Mouse (Mus musculus) T-cell, adult 2 months (primary cell): ENCODE measurements around the gene Ttc12.

ENCODE experiments used
- DNase-seq: peaks from one replicate; pipeline ENCODE4 v3.0.0; 2022; ENCODE audit warnings: low spot score

The Ttc12 gene

GRCm38 (mm10) chr9:49485892-49486311, at the start of gene Ttc12:
TSS of gene Ttc12 (minus strand) at chr9:49486225.
- peak; percentile 25 for DNase-seq

GRCm38 (mm10) chr9:49534958-49535357, 48.9 kb upstream of the Ttc12 start:
- DNase-seq: no peak

GRCm38 (mm10) chr9:49533912-49534491, 48.0 kb upstream of the Ttc12 start:
- DNase-seq: no peak

DNA sequence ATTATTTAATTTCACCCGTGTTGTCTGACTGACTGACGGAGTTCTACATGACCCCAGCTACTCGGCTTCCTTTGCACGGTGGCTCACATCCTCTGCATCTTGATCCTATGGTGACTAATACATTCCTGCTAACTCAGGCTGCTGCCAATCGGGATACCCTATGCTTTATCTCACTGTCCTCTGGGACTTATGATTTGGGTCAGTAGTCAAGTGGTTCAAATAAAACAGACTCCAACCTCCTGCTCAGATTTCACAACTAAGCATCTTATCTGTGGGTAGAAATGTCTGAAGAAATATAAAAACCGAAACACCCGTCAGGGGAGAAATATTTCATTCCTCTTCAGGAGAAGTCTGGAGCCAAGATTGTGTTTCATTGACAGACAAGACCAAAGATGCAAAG, 47.4 kb upstream of the Ttc12 start:
- no peak for DNase-seq

GRCm38 (mm10) chr9:49531833-49532232, 45.8 kb upstream of the Ttc12 start:
- no peak for DNase-seq

GRCm38 (mm10) chr9:49531257-49531656, 45.2 kb upstream of the Ttc12 start:
- no peak for DNase-seq

DNA sequence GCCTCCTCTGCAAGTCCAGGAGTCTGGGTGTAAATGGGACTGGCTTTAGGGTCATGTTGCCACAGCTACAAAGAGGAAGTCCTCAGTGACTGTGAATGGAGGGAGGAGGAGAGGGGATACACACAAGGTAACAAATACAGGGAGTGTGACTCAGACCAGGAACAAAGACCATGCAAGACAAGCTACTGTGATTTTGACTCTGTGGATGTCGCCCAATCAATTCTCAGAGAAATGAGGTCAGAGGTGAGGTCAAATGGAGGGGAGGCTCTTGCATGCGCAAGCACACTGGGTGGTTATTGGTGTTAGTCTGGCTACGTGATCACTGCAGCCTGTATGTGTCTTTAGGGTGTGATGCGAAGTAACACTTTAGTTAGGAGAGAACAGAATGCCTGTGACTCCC, 44.7 kb upstream of the Ttc12 start:
- DNase-seq: no peak

DNA sequence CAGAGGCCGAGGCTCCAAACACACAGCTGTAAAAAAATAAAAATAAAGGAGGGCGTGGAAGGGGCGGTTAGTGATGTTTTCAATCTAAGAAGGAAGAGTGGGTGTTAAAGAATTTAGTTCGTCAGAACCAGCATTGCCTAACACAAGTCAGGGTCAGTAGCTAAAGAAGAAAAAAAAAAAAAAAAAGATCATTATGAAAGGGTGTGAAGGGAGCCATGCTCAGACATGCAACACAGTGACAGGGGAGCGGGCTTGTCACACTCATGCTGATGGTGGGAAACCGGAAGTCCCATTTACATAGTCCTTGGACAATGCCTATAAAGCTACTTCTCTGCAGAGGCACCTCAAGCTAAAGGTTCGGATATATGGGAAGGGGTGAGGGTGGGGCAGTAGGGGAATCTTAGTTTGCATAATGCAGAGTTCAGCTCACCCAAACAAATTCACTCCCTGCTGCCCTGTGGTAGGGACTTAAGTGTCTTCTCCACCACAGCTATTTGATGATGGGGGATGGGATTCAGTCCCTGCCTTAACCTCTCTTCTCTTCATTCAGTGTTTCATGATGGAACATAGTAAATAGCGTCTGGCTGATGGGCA, 43.4 kb upstream of the Ttc12 start:
- no peak for DNase-seq

GRCm38 (mm10) chr9:49528943-49529342, 42.9 kb upstream of the Ttc12 start:
- DNase-seq: no peak

DNA sequence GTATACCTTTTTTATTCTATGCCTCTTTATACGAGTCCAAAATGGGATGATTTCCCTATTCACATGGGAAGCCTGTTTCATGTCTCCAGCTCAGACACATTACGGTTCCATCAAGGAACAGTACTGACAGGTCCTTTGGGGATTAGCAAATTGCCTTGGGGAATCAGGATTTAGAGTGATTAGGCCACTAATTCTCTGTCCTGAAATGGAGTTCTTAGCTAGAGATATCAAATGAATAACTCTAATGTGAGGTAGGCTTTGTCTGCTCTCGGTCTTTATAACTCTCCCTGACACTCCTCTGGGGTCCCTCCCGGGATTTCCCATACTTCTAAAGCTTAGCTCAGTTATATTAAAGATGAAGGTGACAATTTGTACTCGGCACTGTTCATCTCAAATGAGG, 42.0 kb upstream of the Ttc12 start:
- DNase-seq: no peak

DNA sequence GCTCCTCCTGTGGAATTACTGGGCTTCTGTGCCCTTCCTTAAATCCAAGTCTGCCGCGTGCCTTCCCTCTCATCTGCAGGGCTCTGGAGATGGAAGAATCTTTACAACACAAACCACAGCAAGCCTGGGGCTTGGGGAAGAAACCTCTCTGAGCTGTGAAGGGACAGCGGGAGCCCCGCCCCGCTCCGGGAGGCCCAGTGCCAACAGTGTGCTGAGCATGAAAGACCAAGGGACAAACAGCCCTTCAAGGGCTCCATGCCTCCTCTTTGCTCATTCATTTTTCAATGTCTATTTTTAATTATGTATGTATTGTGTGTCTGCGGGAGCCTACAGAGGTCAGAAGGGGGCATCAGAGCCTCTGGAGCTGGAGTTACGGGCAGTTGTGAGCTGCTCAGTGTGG, 41.3 kb upstream of the Ttc12 start:
- no peak for DNase-seq

GRCm38 (mm10) chr9:49524721-49525120, 38.7 kb upstream of the Ttc12 start:
- DNase-seq: no peak

- DNase-seq: no peak
These were observed 37.9 kb upstream of the Ttc12 start for GRCm38 (mm10) chr9:49523881-49524280.

- DNase-seq: no peak
These were observed 28.3 kb upstream of the Ttc12 start for GRCm38 (mm10) chr9:49514306-49514705.

DNA sequence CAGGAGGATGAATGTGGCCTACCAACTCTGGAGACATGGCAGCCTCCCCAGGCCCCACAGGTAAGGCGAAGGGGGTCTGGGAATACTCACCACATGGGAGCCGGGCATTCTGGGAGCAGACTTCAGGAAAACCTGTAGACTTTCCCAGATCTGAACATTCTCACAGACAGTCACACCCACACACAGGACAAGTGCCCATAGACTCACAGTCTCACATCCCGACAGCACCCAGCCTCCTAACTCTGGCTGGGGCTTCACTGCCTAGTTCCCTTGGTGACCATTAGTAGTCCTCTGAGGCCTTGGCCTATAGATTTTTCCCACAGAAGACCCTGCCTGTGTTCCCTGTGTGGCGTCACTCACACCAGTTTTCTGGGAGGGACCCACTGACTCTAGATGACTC, 24.6 kb upstream of the Ttc12 start:
- no peak for DNase-seq

- DNase-seq: no peak
These were observed 23.6 kb upstream of the Ttc12 start for GRCm38 (mm10) chr9:49509628-49510027.

GRCm38 (mm10) chr9:49509094-49509493, 23.1 kb upstream of the Ttc12 start:
- DNase-seq: no peak

- DNase-seq: no peak
These were observed 22.0 kb upstream of the Ttc12 start for GRCm38 (mm10) chr9:49507829-49508585.

- no peak for DNase-seq
These were observed 18.6 kb upstream of the Ttc12 start for GRCm38 (mm10) chr9:49504658-49505057.

GRCm38 (mm10) chr9:49502245-49502644, 16.2 kb upstream of the Ttc12 start:
- no peak for DNase-seq

GRCm38 (mm10) chr9:49499878-49500277, 13.9 kb upstream of the Ttc12 start:
- no peak for DNase-seq

DNA sequence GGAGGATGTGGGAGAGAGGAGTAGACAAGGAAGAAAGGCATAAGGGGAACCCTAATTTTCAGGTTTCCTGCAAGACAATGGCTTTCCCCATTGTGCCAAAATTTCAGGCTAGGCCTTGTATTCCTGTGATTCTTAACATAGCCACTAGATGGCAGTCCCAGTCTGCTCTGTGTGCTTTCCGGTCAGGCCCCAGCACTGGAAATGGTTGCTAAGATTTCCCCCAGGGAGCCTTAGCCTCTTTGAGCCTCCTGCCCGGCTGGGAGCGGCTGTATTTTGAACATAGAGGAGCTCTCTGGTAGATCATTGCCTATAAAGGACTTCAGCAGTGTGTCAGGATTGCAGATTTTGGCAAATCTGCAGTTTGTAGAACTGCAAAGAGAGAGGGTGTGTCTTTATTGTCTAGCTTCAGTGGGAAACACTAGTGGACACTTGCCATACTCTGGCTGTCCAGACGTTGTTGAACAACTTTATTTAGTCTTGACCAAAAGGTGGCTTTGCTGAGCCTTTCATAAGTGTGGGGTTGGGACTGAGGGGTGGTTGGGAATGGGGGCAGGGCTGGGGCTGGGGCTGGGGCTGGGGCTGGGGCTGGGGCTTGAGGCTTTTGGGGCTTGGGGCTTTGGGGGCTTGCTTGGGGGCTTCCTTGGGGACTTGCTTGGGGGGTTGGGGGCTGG, 8.1 kb upstream of the Ttc12 start:
- peak; percentile 10 for DNase-seq

- DNase-seq: no peak
These were observed 4.6 kb upstream of the Ttc12 start for GRCm38 (mm10) chr9:49490609-49491008.
